Mouse (Mus musculus) effector memory CD4-positive, alpha-beta T cell, adult 5 months (primary cell): ENCODE data around the gene Bst1. TPM values are rescaled to one million over a fixed set of nuclear protein-coding genes. Genes with fewer than 3 reads are reported as not detected.

Experiments used
- polyA plus RNA-seq: library from polyadenylated mRNA; unstranded; fragments of 100-300 nt; shearing (Covaris generic); gene quantifications from one replicate; pipeline ENCODE4 v1.2.1, GENCODE M21; 2017

The Bst1 gene
- polyA plus RNA-seq = 0.35 TPM

DNA sequence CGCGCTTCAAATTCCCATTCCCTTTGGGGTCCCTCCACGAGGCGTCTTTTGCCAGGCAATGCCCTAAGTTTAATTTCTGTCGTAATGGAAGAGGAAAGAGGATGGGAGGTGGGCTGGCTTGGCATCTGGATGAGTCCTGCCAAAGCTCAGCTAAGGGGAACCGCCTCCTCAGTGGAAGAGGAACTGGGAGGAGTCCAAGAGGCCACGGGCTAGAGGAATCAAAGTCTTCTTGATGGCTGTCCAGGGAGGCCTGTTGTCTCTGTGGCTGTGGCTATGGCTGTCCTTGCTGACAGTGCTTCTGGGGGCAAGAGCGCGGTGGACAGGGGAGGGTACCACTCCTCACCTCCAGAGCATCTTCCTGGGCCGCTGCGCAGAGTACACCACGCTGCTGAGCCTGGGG, at the start of gene Bst1:
Gene Bst1 (plus strand): TSS at position 191 of the 400 bp plus-strand sequence.

DNA sequence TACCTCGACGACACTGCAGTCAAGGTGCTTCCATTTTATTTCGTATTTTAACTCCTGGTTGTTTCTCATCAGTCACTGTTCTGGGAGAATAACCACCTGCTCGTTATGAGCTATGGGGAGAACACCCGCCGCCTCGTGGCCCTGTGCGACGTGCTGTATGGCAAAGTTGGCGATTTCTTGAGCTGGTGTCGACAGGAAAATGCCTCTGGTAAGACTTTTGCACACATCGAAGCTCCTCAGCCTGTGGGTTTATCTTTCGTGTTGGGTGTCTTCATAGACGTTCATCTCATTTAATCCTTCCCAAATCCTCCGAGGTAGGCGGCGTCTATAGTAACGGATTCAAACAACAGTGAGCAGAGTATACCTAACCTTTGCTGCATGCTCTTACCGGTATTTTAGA, 2.9 kb downstream of the Bst1 start, which contains the start of gene Fbxl5:
Gene Fbxl5 (minus strand): TSS at position 101 of the 400 bp plus-strand sequence.

DNA sequence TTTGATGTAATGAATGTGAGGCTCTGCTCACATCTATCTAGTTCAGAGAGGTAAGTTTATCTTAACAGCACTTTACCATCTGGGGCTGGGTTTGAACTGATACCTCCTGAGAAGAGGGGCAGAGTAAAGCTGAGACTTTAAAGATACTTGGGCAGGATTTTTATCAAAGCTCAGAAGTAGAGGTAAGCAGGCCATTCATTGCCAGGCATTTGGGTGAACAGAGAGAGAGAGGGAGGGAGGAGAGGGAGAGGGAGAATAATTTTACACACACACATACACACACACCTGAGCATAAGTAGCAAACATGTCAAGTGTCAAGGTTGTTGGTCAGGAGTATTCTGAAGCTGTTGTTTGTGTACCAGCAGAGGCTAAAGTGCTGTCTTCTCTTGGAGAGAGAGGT, 49.6 kb downstream of the Bst1 start, which contains the start of gene Cd38:
Gene Cd38 (plus strand): TSS at position 301 of the 400 bp plus-strand sequence.

Other genes starting within 250 kb of the Bst1 start
- not detected for gene Cc2d2a, start 156.5 kb upstream of the Bst1 start, polyA plus RNA-seq
- 68.1 TPM for gene Fbxl5, start 2.8 kb downstream of the Bst1 start, polyA plus RNA-seq
- 6.9 TPM for gene Cd38, start 49.7 kb downstream of the Bst1 start, polyA plus RNA-seq
- not detected for gene Gm7879, start 94.3 kb downstream of the Bst1 start, polyA plus RNA-seq
- not detected for gene Fgfbp1, start 162.9 kb downstream of the Bst1 start, polyA plus RNA-seq